ENCODE assay signal across 14 mouse cellular contexts in genomic region chr4:40785620-40786166, GRCm38 (mm10). TPM values are rescaled to one million over a fixed set of nuclear protein-coding genes. Genes with fewer than 3 reads are reported as not detected.
A peak's percentile ranks its signal among the peaks of the same experiment; 100 is the strongest.
DNase-seq lines count a peak whose midpoint lies in the region; ATAC-seq and TF ChIP-seq lines count a peak whose summit lies in the region.
"Had no signal": no experiment of that assay in that cellular context is flagged by ENCODE, and none has a peak within 500 bp of the region (broad histone marks: within the 10 kb centered on the region; RNA-seq: fewer than 3 reads in every experiment).

No protein-coding gene starts in this region.

- no peak for TF ChIP-seq POLR2A in CH12.LX (IDR thresholded peaks at IDR 0.05; ENCODE audit: low read depth, low read length)

- no peak overlapping the region for H3K9ac ChIP-seq in intestine, postnatal 0 days (ENCODE audit: low read depth, low read length)
- no peak overlapping the region for H3K9ac ChIP-seq in intestine, embryonic 16.5 days (ENCODE audit: low read depth, low read length)
- no peak overlapping the region for H3K9ac ChIP-seq in CH12.LX (ENCODE audit: insufficient read depth, low read depth)
- no peak overlapping the region for H3K9ac ChIP-seq in liver, postnatal 0 days (replicated peaks)
- no peak overlapping the region for H3K9ac ChIP-seq in neural tube, embryonic 15.5 days (replicated peaks)
- H3K9ac ChIP-seq: hindbrain, embryonic 13.5 days; lung, embryonic 14.5 days; neural tube, embryonic 13.5 days had no signal

- H3K9me3 ChIP-seq in intestine, postnatal 0 days (ENCODE audit: control insufficient read depth), result no peaks in the 10 kb centered on the region
- H3K9me3 ChIP-seq in intestine, embryonic 16.5 days (ENCODE audit: control insufficient read depth, low read length), result no peaks in the 10 kb centered on the region
- H3K9me3 ChIP-seq in CH12.LX (replicated peaks; ENCODE audit: low read length), result no peaks in the 10 kb centered on the region
- H3K9me3 ChIP-seq in liver, postnatal 0 days (ENCODE audit: low read length), result no peaks in the 10 kb centered on the region
- H3K9me3 ChIP-seq in neural tube, embryonic 15.5 days (replicated peaks), result no peaks in the 10 kb centered on the region
- H3K9me3 ChIP-seq: hindbrain, embryonic 13.5 days; neural tube, embryonic 13.5 days had no signal

- no peak overlapping the region for H3K4me3 ChIP-seq in intestine, postnatal 0 days (ENCODE audit: low read depth, low read length)
- no peak overlapping the region for H3K4me3 ChIP-seq in intestine, embryonic 16.5 days (ENCODE audit: low read length)
- no peak overlapping the region for H3K4me3 ChIP-seq in CH12.LX (replicated peaks in 1 of 3; ENCODE audit: low read depth in 2 of 3, low read length in 2 of 3, poor library complexity in 1 of 3)
- no peak overlapping the region for H3K4me3 ChIP-seq in liver, postnatal 0 days (ENCODE audit: low read depth, low read length)
- H3K4me3 ChIP-seq in neural tube, embryonic 15.5 days (replicated peaks), result no peak overlapping the region
- H3K4me3 ChIP-seq: hindbrain, embryonic 13.5 days; neural tube, embryonic 13.5 days had no signal

- 0 out of 2 replicates have a peak, but pooled peaks cover 4% of the 10 kb centered on the region for H3K27me3 ChIP-seq in intestine, postnatal 0 days (replicated peaks; ENCODE audit: control insufficient read depth, insufficient read depth, low read length)
- no peaks in the 10 kb centered on the region for H3K27me3 ChIP-seq in intestine, embryonic 16.5 days (replicated peaks; ENCODE audit: control insufficient read depth, insufficient read depth, low read length)
- no peaks in the 10 kb centered on the region for H3K27me3 ChIP-seq in CH12.LX (replicated peaks)
- H3K27me3 ChIP-seq in liver, postnatal 0 days (ENCODE audit: insufficient read depth, low read length), result no peaks in the 10 kb centered on the region
- no peaks in the 10 kb centered on the region for H3K27me3 ChIP-seq in neural tube, embryonic 15.5 days (replicated peaks)
- H3K27me3 ChIP-seq: hindbrain, embryonic 13.5 days; neural tube, embryonic 13.5 days had no signal

- TF ChIP-seq RAD21 in CH12.LX (IDR thresholded peaks at IDR 0.05; ENCODE audit: low read depth, low read length), result no peak

- H3K4me2 ChIP-seq in intestine, postnatal 0 days (replicated peaks; ENCODE audit: low read depth), result no peak overlapping the region
- H3K4me2 ChIP-seq in intestine, embryonic 16.5 days (ENCODE audit: low read depth, low read length), result no peak overlapping the region
- no peak overlapping the region for H3K4me2 ChIP-seq in CH12.LX (ENCODE audit: insufficient read depth, low read depth, poor library complexity, severe bottlenecking)
- H3K4me2 ChIP-seq in liver, postnatal 0 days (ENCODE audit: low read depth, low read length), result no peak overlapping the region
- H3K4me2 ChIP-seq in neural tube, embryonic 15.5 days, result no peak overlapping the region
- H3K4me2 ChIP-seq: hindbrain, embryonic 13.5 days; lung, embryonic 14.5 days; neural tube, embryonic 13.5 days had no signal

- H3K4me1 ChIP-seq in intestine, postnatal 0 days (replicated peaks; ENCODE audit: control insufficient read depth, insufficient read depth, low read length), result no peaks in the 10 kb centered on the region
- H3K4me1 ChIP-seq in intestine, embryonic 16.5 days (ENCODE audit: control insufficient read depth, insufficient read depth, low read length), result no peaks in the 10 kb centered on the region
- peaks cover 27 to 61% of the 10 kb centered on the region in 2 experiments for H3K4me1 ChIP-seq in CH12.LX (ENCODE audit: control insufficient read depth in 1 of 2, insufficient read depth in 2 of 2)
- H3K4me1 ChIP-seq in liver, postnatal 0 days (ENCODE audit: insufficient read depth), result peaks cover 12% of the 10 kb centered on the region
- no peaks in the 10 kb centered on the region for H3K4me1 ChIP-seq in neural tube, embryonic 15.5 days
- H3K4me1 ChIP-seq: hindbrain, embryonic 13.5 days; neural tube, embryonic 13.5 days had no signal

- no peaks in the 10 kb centered on the region for H3K79me2 ChIP-seq in CH12.LX (replicated peaks; ENCODE audit: control insufficient read depth, extremely low read depth, insufficient read depth, poor library complexity, severe bottlenecking)

- WGBS in intestine, postnatal 0 days, result 75% methylated on average over 9 of the region's 9 CpGs
- 69% methylated on average over 9 of the region's 9 CpGs for WGBS in intestine, embryonic 16.5 days
- 55% methylated on average over 9 of the region's 9 CpGs for WGBS in liver, postnatal 0 days (ENCODE audit: insufficient replicate concordance)
- WGBS in neural tube, embryonic 15.5 days, result 80% methylated on average over 9 of the region's 9 CpGs

- peak; percentile 16; the same call in 1 of the 2 replicates for TF ChIP-seq EP300 in CH12.LX (IDR thresholded peaks at IDR 0.05; ENCODE audit: low read length)
- TF ChIP-seq EP300 in liver, postnatal 0 days (IDR thresholded peaks at IDR 0.05; ENCODE audit: low read depth), result no peak

- peak; percentile 73 for DNase-seq in CH12.LX (ENCODE audit: extremely low read depth)
- DNase-seq in liver, postnatal 0 days, result peak; percentile 26
- no peak for DNase-seq in adrenal gland, postnatal 14 days
- DNase-seq in left cerebral cortex, adult 18-20 months (ENCODE audit: low spot score in 2 of 2), result no peak
- DNase-seq: cerebellum, adult 8-10 months; embryo, embryonic 11 days; lung, embryonic 14.5 days; retina, postnatal 1 day had no signal

- in situ Hi-C loops in CH12.LX (cut with MboI; ENCODE audit: low pct_ligation_motif_present, low pct_unique_long_range_greater_than_20kb, low sequenced_read_pairs), result no loop called here

- dilution Hi-C loops in CH12.LX (cut with MboI; ENCODE audit: extremely low pct_ligation_motif_present, extremely low pct_unique_long_range_greater_than_20kb, low sequenced_read_pairs), result no loop called here

- H3K36me3 ChIP-seq in intestine, postnatal 0 days (ENCODE audit: control insufficient read depth, insufficient read depth), result no peaks in the 10 kb centered on the region
- no peaks in the 10 kb centered on the region for H3K36me3 ChIP-seq in intestine, embryonic 16.5 days (ENCODE audit: control insufficient read depth, insufficient read depth, low read length)
- no peaks in the 10 kb centered on the region for H3K36me3 ChIP-seq in CH12.LX (replicated peaks in 1 of 2; ENCODE audit: control insufficient read depth in 1 of 2, insufficient read depth in 1 of 2, low read length in 1 of 2)
- no peaks in the 10 kb centered on the region for H3K36me3 ChIP-seq in liver, postnatal 0 days (replicated peaks; ENCODE audit: insufficient read depth, low read length)
- no peaks in the 10 kb centered on the region for H3K36me3 ChIP-seq in neural tube, embryonic 15.5 days
- H3K36me3 ChIP-seq: hindbrain, embryonic 13.5 days; neural tube, embryonic 13.5 days had no signal

- 0 out of 2 replicates have a peak, but pooled peaks have one; percentile 33 for ATAC-seq in intestine, postnatal 0 days
- ATAC-seq in intestine, embryonic 16.5 days, result no peak
- ATAC-seq in erythroblast, adult 5-6 weeks (replicated peaks; ENCODE audit: low FRiP score, poor library complexity, severe bottlenecking), result peak; percentile 61
- ATAC-seq in liver, postnatal 0 days, result no peak
- no peak for ATAC-seq in neural tube, embryonic 15.5 days (ENCODE audit: low FRiP score)

- no peak overlapping the region for H3K27ac ChIP-seq in intestine, postnatal 0 days (ENCODE audit: low read depth, low read length)
- no peak overlapping the region for H3K27ac ChIP-seq in intestine, embryonic 16.5 days (ENCODE audit: low read length)
- H3K27ac ChIP-seq in CH12.LX (ENCODE audit: insufficient read depth, low read depth), result no peak overlapping the region
- no peak overlapping the region for H3K27ac ChIP-seq in liver, postnatal 0 days (ENCODE audit: low read depth)
- no peak overlapping the region for H3K27ac ChIP-seq in neural tube, embryonic 15.5 days (replicated peaks)
- H3K27ac ChIP-seq: hindbrain, embryonic 13.5 days; neural tube, embryonic 13.5 days had no signal

- TF ChIP-seq CTCF in intestine, postnatal 0 days (IDR thresholded peaks at IDR 0.05; ENCODE audit: low read depth), result no peak
- no peak for TF ChIP-seq CTCF in CH12.LX (conservative IDR thresholded peaks at IDR 0.05 in 1 of 2, IDR thresholded peaks at IDR 0.05 in 1 of 2; ENCODE audit: low read depth in 2 of 2, low read length in 2 of 2)
- no peak for TF ChIP-seq CTCF in liver, postnatal 0 days (IDR thresholded peaks at IDR 0.05; ENCODE audit: low read depth)

TF ChIP-seq in CH12.LX, 34 proteins besides CTCF, POLR2A, EP300 and RAD21:
- TF ChIP-seq BHLHE40 (IDR thresholded peaks at IDR 0.05; ENCODE audit: low read depth, low read length) (no peak), MAZ (IDR thresholded peaks at IDR 0.05; ENCODE audit: low read depth, low read length) (no peak), JUND (conservative IDR thresholded peaks at IDR 0.05; ENCODE audit: low read depth, low read length) (no peak), MAFK (IDR thresholded peaks at IDR 0.05; ENCODE audit: insufficient replicate concordance, low read length) (no peak), ZMIZ1 (IDR thresholded peaks at IDR 0.05; ENCODE audit: low read depth, low read length) (no peak), E2F4 (IDR thresholded peaks at IDR 0.05; ENCODE audit: insufficient replicate concordance, low read depth, low read length) (no peak), SIN3A (IDR thresholded peaks at IDR 0.05; ENCODE audit: low read length) (0 out of 2 replicates have a peak, but pooled peaks have one; percentile 33), ZNF384 (IDR thresholded peaks at IDR 0.05; ENCODE audit: low read depth, low read length) (peak; percentile 58), ETS1 (conservative IDR thresholded peaks at IDR 0.05; ENCODE audit: low read depth, low read length) (peak; percentile 79), IRF4 (IDR thresholded peaks at IDR 0.05; ENCODE audit: low read depth, low read length) (0 out of 2 replicates have a peak, but pooled peaks have one; percentile 31)
TF ChIP-seq in CH12.LX: peak in this region for 4.

RNA-seq across cellular contexts. Expression of gene Smu1, which starts 28.0 kb away (rescaled TPM):
- 68.8 and 72.1 TPM in 2 replicates for polyA plus RNA-seq in intestine, postnatal 0 days (2015; fragmentation: Nextera tagmentation; extraction: Ambion mirVana)
- polyA plus RNA-seq in intestine, embryonic 16.5 days (2015; fragmentation: Nextera tagmentation; extraction: Ambion mirVana), result 136 and 145 TPM in 2 replicates
- total RNA-seq in CH12.LX (2012; rRNA removed) (93.4 and 108 TPM in 2 replicates), CH12.LX (2014; rRNA removed) (182 and 183 TPM in 2 replicates)
- 111 and 118 TPM in 2 replicates for polyA plus RNA-seq in CH12.LX (2012; ENCODE audit: insufficient read length, low read depth)
- total RNA-seq in erythroblast, adult 5-6 weeks (2015; ENCODE audit: low replicate concordance), result 19.0 and 23.8 TPM in 2 replicates
- total RNA-seq in erythroblast, adult 5-6 weeks (2017; ENCODE audit: low replicate concordance), result 24.4 and 30.8 TPM in 2 replicates
- polyA plus RNA-seq in liver, postnatal 0 days (2015; fragmentation: Nextera tagmentation; extraction: Ambion mirVana), result 52.5 and 56.8 TPM in 2 replicates
- 55.8 and 62.3 TPM in 2 replicates for total RNA-seq in adrenal gland, postnatal 14 days (2021)
- total RNA-seq in left cerebral cortex, adult 18-20 months (2021), result 10 to 100 TPM; 47.7 to 52.2 TPM
- polyA plus RNA-seq in neural tube, embryonic 15.5 days (2015; fragmentation: Nextera tagmentation; extraction: Ambion mirVana), result 107 and 126 TPM in 2 replicates

Comparison
In these comparisons a context has a peak if more than half of its experiments do, and no peak if none do; other contexts are left out.
1. ATAC-seq: peak in intestine, postnatal 0 days (single experiment) and erythroblast, adult 5-6 weeks (single experiment); none in intestine, embryonic 16.5 days (single experiment), liver, postnatal 0 days (single experiment) and neural tube, embryonic 15.5 days (single experiment).
2. DNase-seq: peak in CH12.LX (single experiment) and liver, postnatal 0 days (single experiment); none in adrenal gland, postnatal 14 days (single experiment) and left cerebral cortex, adult 18-20 months (0 of 2).